Mouse (Mus musculus) hindbrain, embryonic 10.5 days (tissue): Measurements from ENCODE around the gene Orai1. TPM values are rescaled to one million over a fixed set of nuclear protein-coding genes. Genes with fewer than 3 reads are reported as not detected.
"Not testable (repeated sequence)": the region's sequence is repeated elsewhere in the genome, so short reads cannot be mapped to it uniquely, and the experiment has no call there.

Source experiments
- DNase-seq: peaks from one replicate; pipeline ENCODE4 v3.0.0-alpha.2; 2017; ENCODE audit warnings: low spot score
- H3K27ac ChIP-seq: fragments of 300-500 bp; sonication (generic); 2 replicates; pipeline ENCODE4 v1.5.1; 2016; ENCODE audit warnings: mild to moderate bottlenecking, moderate library complexity
- H3K27me3 ChIP-seq: fragments of 300-500 bp; sonication (generic); 2 replicates; pipeline ENCODE4 v1.6.1; 2016; ENCODE audit warnings: mild to moderate bottlenecking; ENCODE audit not compliant: poor library complexity, insufficient read depth, severe bottlenecking
- H3K36me3 ChIP-seq: fragments of 300-500 bp; sonication (generic); 2 replicates; pipeline ENCODE4 v1.6.1; 2016; ENCODE audit warnings: mild to moderate bottlenecking, moderate library complexity
- H3K4me1 ChIP-seq: fragments of 300-500 bp; sonication (generic); replicated peaks from 2 replicates; pipeline ENCODE4 v1.6.1; 2016; ENCODE audit warnings: mild to moderate bottlenecking
- H3K4me3 ChIP-seq: fragments of 300-500 bp; sonication (generic); 2 replicates; pipeline ENCODE4 v1.5.1; 2016; ENCODE audit warnings: mild to moderate bottlenecking, moderate library complexity
- H3K9me3 ChIP-seq: fragments of 300-500 bp; sonication (generic); 2 replicates; pipeline ENCODE4 v1.6.1; 2016; ENCODE audit warnings: mild to moderate bottlenecking, moderate library complexity
- WGBS: fragments of 180-500 bp; shearing (Covaris S2); methylation state at CpG from one replicate; pipeline ENCODE4 v1.1.7; 2016; 5-methylcytosine and 5-hydroxymethylcytosine counted together
- polyA plus RNA-seq: library from polyadenylated mRNA; unstranded; fragments of >200 nt; fragmentation: Nextera tagmentation; extraction: Ambion mirVana; gene quantifications from 2 replicates; pipeline ENCODE4 v1.2.1, GENCODE M21; 2016

Gene Orai1
- polyA plus RNA-seq: 10.2 and 11.3 TPM in 2 replicates

- peaks cover 58% of the 10 kb centered on the region for H3K4me1 ChIP-seq
- WGBS: under 1% methylated on average over 106 of the region's 106 CpGs
- peak within 1 kb of the TSS; percentile 93 for H3K27ac ChIP-seq
- 0 out of 2 replicates have a peak, but pooled peaks cover 8% of the 10 kb centered on the region for H3K36me3 ChIP-seq
- no peaks in the 10 kb centered on the region for H3K9me3 ChIP-seq
- H3K27me3 ChIP-seq: peaks cover 3% of the 10 kb centered on the region; the same call in 1 of the 2 replicates
- peak within 1 kb of the TSS; percentile 78 for H3K4me3 ChIP-seq
- DNase-seq: peak; percentile 98
Observed at GRCm38 (mm10) chr5:123014753-123015701, at the start of gene Orai1. Orai1 (plus strand) TSS chr5:123015074.

- no peaks in the 10 kb centered on the region for H3K9me3 ChIP-seq
- no peak overlapping the region for H3K27ac ChIP-seq
- H3K4me1 ChIP-seq: no peaks in the 10 kb centered on the region
- no peak for DNase-seq
- H3K27me3 ChIP-seq: no peaks in the 10 kb centered on the region
- H3K4me3 ChIP-seq: no peak overlapping the region
- peaks cover 41% of the 10 kb centered on the region for H3K36me3 ChIP-seq
- WGBS: 93% methylated on average over 11 of the region's 11 CpGs
Observed at GRCm38 (mm10) chr5:122965427-122965826, 49.4 kb upstream of the Orai1 start.

- H3K4me1 ChIP-seq: no peaks in the 10 kb centered on the region
- H3K9me3 ChIP-seq: no peaks in the 10 kb centered on the region
- H3K36me3 ChIP-seq: peaks cover 28% of the 10 kb centered on the region
- H3K4me3 ChIP-seq: no peak overlapping the region
- no peak overlapping the region for H3K27ac ChIP-seq
- peak; percentile 73 for DNase-seq
- H3K27me3 ChIP-seq: no peaks in the 10 kb centered on the region
- WGBS: 48% methylated on average over 4 of the region's 4 CpGs
Observed at GRCm38 (mm10) chr5:122968322-122968721, 46.6 kb upstream of the Orai1 start.

GRCm38 (mm10) chr5:122970056-122970455 lies 44.8 kb upstream of the Orai1 start:
- Histone ChIP-seq H3K27me3 (no peaks in the 10 kb centered on the region), H3K9me3 (no peaks in the 10 kb centered on the region), H3K4me1 (no peaks in the 10 kb centered on the region), H3K4me3 (no peak overlapping the region), H3K27ac (no peak overlapping the region), H3K36me3 (peaks cover 26% of the 10 kb centered on the region)
- DNase-seq: no peak
- 90% methylated on average over 5 of the region's 5 CpGs for WGBS

GRCm38 (mm10) chr5:122971438-122971837 lies 43.4 kb upstream of the Orai1 start:
- Histone ChIP-seq H3K9me3 (no peaks in the 10 kb centered on the region), H3K4me3 (no peak overlapping the region), H3K4me1 (no peaks in the 10 kb centered on the region), H3K27ac (no peak overlapping the region), H3K27me3 (no peaks in the 10 kb centered on the region), H3K36me3 (peaks cover 30% of the 10 kb centered on the region)
- 91% methylated on average over 4 of the region's 4 CpGs for WGBS
- DNase-seq: no peak

GRCm38 (mm10) chr5:122972116-122972515 lies 42.8 kb upstream of the Orai1 start:
- Histone ChIP-seq H3K4me3 (no peak overlapping the region), H3K27ac (no peak overlapping the region), H3K36me3 (peaks cover 34% of the 10 kb centered on the region), H3K4me1 (no peaks in the 10 kb centered on the region), H3K9me3 (no peaks in the 10 kb centered on the region), H3K27me3 (no peaks in the 10 kb centered on the region)
- DNase-seq: no peak
- WGBS: 83% methylated on average over 9 of the region's 9 CpGs

GRCm38 (mm10) chr5:122974701-122975100 lies 40.2 kb upstream of the Orai1 start:
- DNase-seq, H3K4me1 ChIP-seq, H3K27me3 ChIP-seq, H3K4me3 ChIP-seq, H3K9me3 ChIP-seq, H3K27ac ChIP-seq: not testable (repeated sequence)
- H3K36me3 ChIP-seq: peaks cover 52% of the 10 kb centered on the region
- 94% methylated on average over 4 of the region's 4 CpGs for WGBS

- no peak for DNase-seq
- Histone ChIP-seq H3K27me3 (no peaks in the 10 kb centered on the region), H3K9me3 (no peaks in the 10 kb centered on the region), H3K4me1 (peaks cover 3% of the 10 kb centered on the region; the same call in 1 of the 2 replicates), H3K27ac (no peak overlapping the region; the same call in 1 of the 2 replicates), H3K4me3 (no peak overlapping the region), H3K36me3 (peaks cover 87% of the 10 kb centered on the region)
- WGBS: 93% methylated on average over 8 of the region's 8 CpGs
Observed at GRCm38 (mm10) chr5:122978970-122979369, 35.9 kb upstream of the Orai1 start.

- Histone ChIP-seq H3K4me1 (peaks cover 52% of the 10 kb centered on the region), H3K27ac (peak overlapping the region; percentile 97), H3K36me3 (peaks cover 48% of the 10 kb centered on the region), H3K4me3 (peak overlapping the region; percentile 71; the same call in 1 of the 2 replicates), H3K9me3 (no peaks in the 10 kb centered on the region), H3K27me3 (no peaks in the 10 kb centered on the region)
- DNase-seq: no peak
- 76% methylated on average over 5 of the region's 5 CpGs for WGBS
Observed at GRCm38 (mm10) chr5:122984483-122984882, 30.4 kb upstream of the Orai1 start.

- Histone ChIP-seq H3K4me1 (peaks cover 60% of the 10 kb centered on the region), H3K27ac (peak overlapping the region; percentile 97), H3K36me3 (peaks cover 40% of the 10 kb centered on the region), H3K9me3 (no peaks in the 10 kb centered on the region), H3K4me3 (peak overlapping the region; percentile 71), H3K27me3 (no peaks in the 10 kb centered on the region)
- 32% methylated on average over 3 of the region's 3 CpGs for WGBS
- DNase-seq: peak; percentile 13
Observed at GRCm38 (mm10) chr5:122985276-122985675, 29.6 kb upstream of the Orai1 start.

GRCm38 (mm10) chr5:122986091-122986493 lies 28.8 kb upstream of the Orai1 start:
- peak overlapping the region; percentile 71 for H3K4me3 ChIP-seq
- H3K36me3 ChIP-seq: peaks cover 32% of the 10 kb centered on the region
- H3K9me3 ChIP-seq: no peaks in the 10 kb centered on the region
- H3K27ac ChIP-seq: peak overlapping the region; percentile 97
- DNase-seq: peak; percentile 38
- H3K4me1 ChIP-seq: peaks cover 68% of the 10 kb centered on the region
- no peaks in the 10 kb centered on the region for H3K27me3 ChIP-seq
- 12% methylated on average over 8 of the region's 8 CpGs for WGBS

- under 1% methylated on average over 39 of the region's 39 CpGs for WGBS
- DNase-seq: peak; percentile 57
- H3K4me1 ChIP-seq: peaks cover 82% of the 10 kb centered on the region
- peak overlapping the region; percentile 71 for H3K4me3 ChIP-seq
- no peaks in the 10 kb centered on the region for H3K9me3 ChIP-seq
- peaks cover 19% of the 10 kb centered on the region for H3K36me3 ChIP-seq
- H3K27me3 ChIP-seq: no peaks in the 10 kb centered on the region
- H3K27ac ChIP-seq: peak overlapping the region; percentile 97
Observed at GRCm38 (mm10) chr5:122987211-122988020, 27.5 kb upstream of the Orai1 start.
